Mouse (Mus musculus) liver, embryonic 13.5 days (tissue): ENCODE measurements around the gene Adgrg5. TPM values are rescaled to one million over a fixed set of nuclear protein-coding genes. Genes with fewer than 3 reads are reported as not detected.
A peak's percentile ranks its signal among the peaks of the same experiment; 100 is the strongest.

Experiments used
- ATAC-seq: fragments of 200-750 bp; cut with Nextera tagmentation; 2 replicates; pipeline ENCODE4 v1.8.0; 2017; ENCODE audit warnings: low read depth, mild to moderate bottlenecking, moderate number of reproducible peaks, moderate library complexity
- DNase-seq: peaks from one replicate; pipeline ENCODE4 v3.0.0; 2022
- H3K27ac ChIP-seq: fragments of 300-500 bp; sonication (generic); 2 replicates; pipeline ENCODE4 v1.5.1; 2015; ENCODE audit warnings: moderate library complexity, mild to moderate bottlenecking, inconsistent platforms
- H3K27me3 ChIP-seq: fragments of 300-500 bp; sonication (generic); 2 replicates; pipeline ENCODE4 v1.6.1; 2015; ENCODE audit warnings: mild to moderate bottlenecking, inconsistent platforms
- H3K36me3 ChIP-seq: fragments of 300-500 bp; sonication (generic); 2 replicates; pipeline ENCODE4 v1.6.1; 2015; ENCODE audit warnings: mild to moderate bottlenecking, inconsistent platforms
- H3K4me1 ChIP-seq: fragments of 300-500 bp; sonication (generic); replicated peaks from 2 replicates; pipeline ENCODE4 v1.6.1; 2015; ENCODE audit warnings: inconsistent platforms
- H3K4me2 ChIP-seq: fragments of 300-500 bp; sonication (generic); 2 replicates; pipeline ENCODE4 v1.6.1; 2015; ENCODE audit warnings: inconsistent platforms, mild to moderate bottlenecking, moderate library complexity
- H3K4me3 ChIP-seq: fragments of 300-500 bp; sonication (generic); replicated peaks from 2 replicates; pipeline ENCODE4 v1.5.1; 2015; ENCODE audit warnings: mild to moderate bottlenecking, inconsistent platforms
- H3K9ac ChIP-seq: fragments of 300-500 bp; sonication (generic); 2 replicates; pipeline ENCODE4 v1.6.1; 2015; ENCODE audit warnings: mild to moderate bottlenecking, inconsistent platforms
- H3K9me3 ChIP-seq: fragments of 300-500 bp; sonication (generic); replicated peaks from 2 replicates; pipeline ENCODE4 v1.6.1; 2016; ENCODE audit warnings: inconsistent platforms
- WGBS: fragments of 180-500 bp; shearing (Covaris S2); methylation state at CpG from one replicate; pipeline ENCODE4 v1.1.7; 2015; ENCODE audit not compliant: insufficient replicate concordance; 5-methylcytosine and 5-hydroxymethylcytosine counted together
- polyA plus RNA-seq: library from polyadenylated mRNA; unstranded; fragments of >200 nt; fragmentation: Nextera tagmentation; extraction: Ambion mirVana; gene quantifications from 2 replicates; pipeline ENCODE4 v1.2.1, GENCODE M21; 2015

Adgrg5 gene
- polyA plus RNA-seq, 1 experiment from 2014 or later = 0.43 TPM

GRCm38 (mm10) chr8:94950458-94950857, 27.0 kb downstream of the Adgrg5 start:
- Histone ChIP-seq H3K4me1 (peaks cover 28% of the 10 kb centered on the region), H3K4me3 (no peak overlapping the region), H3K36me3 (no peaks in the 10 kb centered on the region), H3K4me2 (no peak overlapping the region), H3K9ac (no peak overlapping the region), H3K27me3 (peaks cover 2% of the 10 kb centered on the region), H3K9me3 (no peaks in the 10 kb centered on the region), H3K27ac (no peak overlapping the region)
- DNase-seq (no peak), ATAC-seq (no peak)
- 71% methylated on average over 5 of the region's 5 CpGs for WGBS

- Histone ChIP-seq H3K9ac (no peak overlapping the region), H3K27ac (peak overlapping the region; percentile 12; the same call in 1 of the 2 replicates), H3K27me3 (no peaks in the 10 kb centered on the region), H3K4me1 (peaks cover 36% of the 10 kb centered on the region), H3K4me3 (no peak overlapping the region), H3K4me2 (no peak overlapping the region), H3K9me3 (no peaks in the 10 kb centered on the region), H3K36me3 (no peaks in the 10 kb centered on the region)
- ATAC-seq (no peak), DNase-seq (no peak)
- 65% methylated on average over 5 of the region's 5 CpGs for WGBS
Observed at GRCm38 (mm10) chr8:94952086-94952485, 28.6 kb downstream of the Adgrg5 start.

- peak overlapping the region; percentile 19; the same call in 1 of the 2 replicates for H3K9ac ChIP-seq
- ATAC-seq (0 out of 2 replicates have a peak, but pooled peaks have one; percentile 16), DNase-seq (no peak)
- no peak overlapping the region for H3K4me2 ChIP-seq
- H3K4me3 ChIP-seq = no peak overlapping the region
- H3K36me3 ChIP-seq = no peaks in the 10 kb centered on the region
- H3K9me3 ChIP-seq = no peaks in the 10 kb centered on the region
- 34% methylated on average over 7 of the region's 7 CpGs for whole genome bisulfite sequencing
- H3K27ac ChIP-seq = peak overlapping the region; percentile 79
- no peaks in the 10 kb centered on the region for H3K27me3 ChIP-seq
- H3K4me1 ChIP-seq = peaks cover 36% of the 10 kb centered on the region
Observed at GRCm38 (mm10) chr8:94953624-94954367, 30.3 kb downstream of the Adgrg5 start.

- WGBS = 62% methylated on average over 7 of the region's 7 CpGs
- no peaks in the 10 kb centered on the region for H3K36me3 ChIP-seq
- H3K4me1 ChIP-seq = peaks cover 40% of the 10 kb centered on the region
- peak overlapping the region; percentile 79 for H3K27ac ChIP-seq
- no peak for ATAC-seq
- no peaks in the 10 kb centered on the region for H3K9me3 ChIP-seq
- no peak overlapping the region; the same call in 1 of the 2 replicates for H3K4me2 ChIP-seq
- H3K27me3 ChIP-seq = no peaks in the 10 kb centered on the region
- no peak for DNase-seq
- no peak overlapping the region for H3K4me3 ChIP-seq
- peak overlapping the region; percentile 19; the same call in 1 of the 2 replicates for H3K9ac ChIP-seq
Observed at GRCm38 (mm10) chr8:94954368-94954737, 30.9 kb downstream of the Adgrg5 start.

GRCm38 (mm10) chr8:94954921-94955758, 31.6 kb downstream of the Adgrg5 start:
- Histone ChIP-seq H3K27ac (peak overlapping the region; percentile 79), H3K36me3 (no peaks in the 10 kb centered on the region), H3K4me3 (no peak overlapping the region), H3K4me1 (peaks cover 45% of the 10 kb centered on the region), H3K4me2 (peak overlapping the region; percentile 36), H3K9ac (peak overlapping the region; percentile 37; the same call in 1 of the 2 replicates), H3K27me3 (no peaks in the 10 kb centered on the region), H3K9me3 (no peaks in the 10 kb centered on the region)
- DNase-seq = peak; percentile 60
- ATAC-seq = peak; percentile 80
- 5% methylated on average over 9 of the region's 9 CpGs for WGBS

GRCm38 (mm10) chr8:94956078-94956574, 32.6 kb downstream of the Adgrg5 start:
- peak overlapping the region; percentile 71 for H3K27ac ChIP-seq
- ATAC-seq = peak; percentile 39

GRCm38 (mm10) chr8:94962201-94962600, 38.7 kb downstream of the Adgrg5 start:
- 88% methylated on average over 1 of the region's 1 CpGs for WGBS
- DNase-seq = no peak
- Histone ChIP-seq H3K4me3 (no peak overlapping the region), H3K9ac (no peak overlapping the region; the same call in 1 of the 2 replicates), H3K27me3 (no peaks in the 10 kb centered on the region), H3K36me3 (no peaks in the 10 kb centered on the region), H3K4me1 (peaks cover 75% of the 10 kb centered on the region), H3K27ac (peak overlapping the region; percentile 99), H3K4me2 (no peak overlapping the region), H3K9me3 (no peaks in the 10 kb centered on the region)
- no peak for ATAC-seq

More at GRCm38 (mm10) chr8:94956078-94956574, 32.6 kb downstream of the Adgrg5 start:
- H3K4me2 ChIP-seq = no peak overlapping the region
- no peaks in the 10 kb centered on the region for H3K9me3 ChIP-seq
- H3K36me3 ChIP-seq = no peaks in the 10 kb centered on the region
- WGBS = 56% methylated on average over 1 of the region's 1 CpGs
- no peak overlapping the region for H3K4me3 ChIP-seq
- no peak for DNase-seq
- H3K27me3 ChIP-seq = no peaks in the 10 kb centered on the region
- peaks cover 51% of the 10 kb centered on the region for H3K4me1 ChIP-seq
- H3K9ac ChIP-seq = no peak overlapping the region

GRCm38 (mm10) chr8:94964828-94965227, 41.3 kb downstream of the Adgrg5 start:
- WGBS = 2% methylated on average over 10 of the region's 10 CpGs
- no peaks in the 10 kb centered on the region for H3K27me3 ChIP-seq
- H3K9me3 ChIP-seq = no peaks in the 10 kb centered on the region
- peak overlapping the region; percentile 99 for H3K27ac ChIP-seq
- ATAC-seq (peak; percentile 93), DNase-seq (peak; percentile 93)
- H3K9ac ChIP-seq = peak overlapping the region; percentile 58
- H3K4me3 ChIP-seq = peak overlapping the region; percentile 21
- no peaks in the 10 kb centered on the region for H3K36me3 ChIP-seq
- H3K4me1 ChIP-seq = peaks cover 94% of the 10 kb centered on the region
- H3K4me2 ChIP-seq = peak overlapping the region; percentile 54

GRCm38 (mm10) chr8:94966578-94966977, 43.1 kb downstream of the Adgrg5 start:
- peak; percentile 63 for DNase-seq
- Histone ChIP-seq H3K36me3 (no peaks in the 10 kb centered on the region), H3K4me3 (no peak overlapping the region), H3K9ac (0 out of 2 replicates have a peak overlapping the region, but pooled peaks have one; percentile 4), H3K9me3 (no peaks in the 10 kb centered on the region), H3K4me1 (peaks cover 93% of the 10 kb centered on the region), H3K27me3 (no peaks in the 10 kb centered on the region), H3K4me2 (no peak overlapping the region), H3K27ac (peak overlapping the region; percentile 99)
- ATAC-seq = no peak
- WGBS = 6% methylated on average over 7 of the region's 7 CpGs

GRCm38 (mm10) chr8:94967071-94967470, 43.6 kb downstream of the Adgrg5 start:
- no peak overlapping the region for H3K4me3 ChIP-seq
- WGBS = 28% methylated on average over 4 of the region's 4 CpGs
- peak overlapping the region; percentile 99 for H3K27ac ChIP-seq
- H3K36me3 ChIP-seq = no peaks in the 10 kb centered on the region
- H3K9ac ChIP-seq = peak overlapping the region; percentile 4; the same call in 1 of the 2 replicates
- H3K4me1 ChIP-seq = peaks cover 88% of the 10 kb centered on the region
- H3K4me2 ChIP-seq = no peak overlapping the region
- DNase-seq (no peak), ATAC-seq (no peak)
- H3K9me3 ChIP-seq = no peaks in the 10 kb centered on the region
- H3K27me3 ChIP-seq = no peaks in the 10 kb centered on the region

- peaks cover 83% of the 10 kb centered on the region for H3K4me1 ChIP-seq
- H3K9ac ChIP-seq = peak overlapping the region; percentile 4; the same call in 1 of the 2 replicates
- H3K36me3 ChIP-seq = no peaks in the 10 kb centered on the region
- H3K4me2 ChIP-seq = no peak overlapping the region
- DNase-seq = no peak
- no peaks in the 10 kb centered on the region for H3K9me3 ChIP-seq
- WGBS = 37% methylated on average over 3 of the region's 3 CpGs
- no peak overlapping the region for H3K4me3 ChIP-seq
- peak overlapping the region; percentile 99 for H3K27ac ChIP-seq
- no peak for ATAC-seq
- no peaks in the 10 kb centered on the region for H3K27me3 ChIP-seq
Observed at GRCm38 (mm10) chr8:94967554-94967953, 44.1 kb downstream of the Adgrg5 start.
